ENCODE assay signal across 29 mouse cellular contexts in genomic region chr19:26871096-26871495, GRCm38 (mm10). TPM values are rescaled to one million over a fixed set of nuclear protein-coding genes. Genes with fewer than 3 reads are reported as not detected.
A peak's percentile ranks its signal among the peaks of the same experiment; 100 is the strongest.
DNase-seq lines count a peak whose midpoint lies in the region; ATAC-seq and TF ChIP-seq lines count a peak whose summit lies in the region.
"Had no signal": no experiment of that assay in that cellular context is flagged by ENCODE, and none has a peak within 500 bp of the region (broad histone marks: within the 10 kb centered on the region; RNA-seq: fewer than 3 reads in every experiment).

No protein-coding gene starts in this region.

- H3K4me1 ChIP-seq in hindbrain, embryonic 10.5 days (replicated peaks), result peaks cover 48% of the 10 kb centered on the region
- H3K4me1 ChIP-seq in hindbrain, postnatal 0 days (ENCODE audit: insufficient read depth, low read length), result 0 out of 2 replicates have a peak, but pooled peaks cover 11% of the 10 kb centered on the region
- peaks cover 24% of the 10 kb centered on the region for H3K4me1 ChIP-seq in midbrain, embryonic 15.5 days
- peaks cover 47% of the 10 kb centered on the region for H3K4me1 ChIP-seq in midbrain, embryonic 10.5 days
- H3K4me1 ChIP-seq: liver, embryonic 12.5 days had no signal

- H3K9ac ChIP-seq in hindbrain, postnatal 0 days (replicated peaks; ENCODE audit: low read length), result no peak overlapping the region
- no peak overlapping the region for H3K9ac ChIP-seq in midbrain, embryonic 15.5 days
- H3K9ac ChIP-seq: embryonic facial prominence, embryonic 12.5 days; forebrain, embryonic 15.5 days; heart, embryonic 12.5 days; limb, embryonic 12.5 days; liver, embryonic 12.5 days; lung, embryonic 15.5 days had no signal

- no peak overlapping the region for H3K4me3 ChIP-seq in hindbrain, embryonic 10.5 days
- H3K4me3 ChIP-seq in hindbrain, postnatal 0 days (ENCODE audit: low read length), result no peak overlapping the region
- H3K4me3 ChIP-seq in midbrain, embryonic 15.5 days, result no peak overlapping the region
- no peak overlapping the region for H3K4me3 ChIP-seq in midbrain, embryonic 10.5 days
- H3K4me3 ChIP-seq: embryonic facial prominence, embryonic 12.5 days; erythroblast, embryonic 14.5 days; forebrain, embryonic 15.5 days; heart, embryonic 12.5 days; limb, embryonic 12.5 days; liver, embryonic 12.5 days; lung, embryonic 15.5 days had no signal

- TF ChIP-seq CTCF in hindbrain, postnatal 0 days (IDR thresholded peaks at IDR 0.05; ENCODE audit: low read depth), result no peak

- no peaks in the 10 kb centered on the region for H3K36me3 ChIP-seq in hindbrain, embryonic 10.5 days
- H3K36me3 ChIP-seq in hindbrain, postnatal 0 days (ENCODE audit: insufficient read depth, low read length), result no peaks in the 10 kb centered on the region
- H3K36me3 ChIP-seq in midbrain, embryonic 15.5 days (replicated peaks), result no peaks in the 10 kb centered on the region
- H3K36me3 ChIP-seq in midbrain, embryonic 10.5 days, result no peaks in the 10 kb centered on the region
- H3K36me3 ChIP-seq: embryonic facial prominence, embryonic 12.5 days; forebrain, embryonic 15.5 days; heart, embryonic 12.5 days; limb, embryonic 12.5 days; liver, embryonic 12.5 days; lung, embryonic 15.5 days had no signal

- 0 out of 2 replicates have a peak, but pooled peaks cover 1% of the 10 kb centered on the region for H3K27me3 ChIP-seq in hindbrain, embryonic 10.5 days (ENCODE audit: insufficient read depth, poor library complexity, severe bottlenecking)
- H3K27me3 ChIP-seq in hindbrain, postnatal 0 days (ENCODE audit: insufficient read depth, low read length), result no peaks in the 10 kb centered on the region
- no peaks in the 10 kb centered on the region for H3K27me3 ChIP-seq in midbrain, embryonic 15.5 days (replicated peaks)
- peaks cover 4% of the 10 kb centered on the region; the same call in 1 of the 2 replicates for H3K27me3 ChIP-seq in midbrain, embryonic 10.5 days (ENCODE audit: low read depth, poor library complexity, severe bottlenecking)
- H3K27me3 ChIP-seq: CH12.LX; embryonic facial prominence, embryonic 12.5 days; forebrain, embryonic 15.5 days; heart, embryonic 12.5 days; limb, embryonic 12.5 days; liver, embryonic 12.5 days; lung, embryonic 15.5 days had no signal

- ATAC-seq in hindbrain, postnatal 0 days, result no peak
- ATAC-seq in midbrain, embryonic 15.5 days (replicated peaks), result no peak
- ATAC-seq: forebrain, embryonic 15.5 days; liver, embryonic 12.5 days had no signal

- no peaks in the 10 kb centered on the region for H3K9me3 ChIP-seq in hindbrain, embryonic 10.5 days
- no peaks in the 10 kb centered on the region for H3K9me3 ChIP-seq in hindbrain, postnatal 0 days (ENCODE audit: low read length)
- H3K9me3 ChIP-seq in midbrain, embryonic 15.5 days, result no peaks in the 10 kb centered on the region
- no peaks in the 10 kb centered on the region for H3K9me3 ChIP-seq in midbrain, embryonic 10.5 days (replicated peaks)
- H3K9me3 ChIP-seq: embryonic facial prominence, embryonic 12.5 days; forebrain, embryonic 15.5 days; heart, embryonic 12.5 days; limb, embryonic 12.5 days; liver, embryonic 12.5 days; lung, embryonic 15.5 days had no signal

- no peak for DNase-seq in hindbrain, embryonic 10.5 days (ENCODE audit: low spot score)
- no peak for DNase-seq in hindbrain, postnatal 0 days (ENCODE audit: low spot score)
- no peak for DNase-seq in midbrain, embryonic 10.5 days (ENCODE audit: low spot score)
- peak; percentile 50 for DNase-seq in mesoderm, embryonic 11.5 days (ENCODE audit: low read depth, low spot score)
- no peak for DNase-seq in cerebellum, postnatal 4 days (ENCODE audit: low spot score in 2 of 2)
- no peak for DNase-seq in urinary bladder, postnatal 4 days (ENCODE audit: low spot score in 2 of 2)
- no peak for DNase-seq in ovary, postnatal 14 days (ENCODE audit: low spot score)
- DNase-seq: adrenal gland, postnatal 36 days; cerebellum, adult 11-12 months; cerebellum, postnatal 14 days; gastrocnemius, postnatal 36 days; heart, postnatal 14 days; kidney, adult 18-20 months had no signal

- 43% methylated on average over 3 of the region's 3 CpGs for WGBS in hindbrain, embryonic 10.5 days
- 34% methylated on average over 3 of the region's 3 CpGs for WGBS in hindbrain, postnatal 0 days
- WGBS in midbrain, embryonic 15.5 days, result 49% methylated on average over 3 of the region's 3 CpGs
- WGBS in midbrain, embryonic 10.5 days, result 55% methylated on average over 3 of the region's 3 CpGs

- peak overlapping the region; percentile 35 for H3K27ac ChIP-seq in hindbrain, embryonic 10.5 days
- H3K27ac ChIP-seq in hindbrain, postnatal 0 days, result no peak overlapping the region
- H3K27ac ChIP-seq in midbrain, embryonic 15.5 days, result 0 out of 2 replicates have a peak overlapping the region, but pooled peaks have one; percentile 27
- H3K27ac ChIP-seq in midbrain, embryonic 10.5 days (replicated peaks), result no peak overlapping the region
- H3K27ac ChIP-seq: embryonic facial prominence, embryonic 12.5 days; liver, embryonic 12.5 days; stomach, postnatal 0 days had no signal

- H3K4me2 ChIP-seq in hindbrain, postnatal 0 days (ENCODE audit: low read depth, low read length), result no peak overlapping the region
- H3K4me2 ChIP-seq in midbrain, embryonic 15.5 days, result no peak overlapping the region
- H3K4me2 ChIP-seq: embryonic facial prominence, embryonic 12.5 days; forebrain, embryonic 15.5 days; heart, embryonic 12.5 days; limb, embryonic 12.5 days; liver, embryonic 12.5 days; lung, embryonic 15.5 days had no signal

RNA-seq across cellular contexts. Expression of gene Gm815, which starts 14.6 kb away (rescaled TPM):
- not detected in 2 replicates for polyA plus RNA-seq in hindbrain, embryonic 10.5 days (2016; fragmentation: Nextera tagmentation; extraction: Ambion mirVana)
- total RNA-seq in hindbrain, postnatal 0 days (2014; rRNA removed), result not detected in 2 replicates
- polyA plus RNA-seq in hindbrain, postnatal 0 days (2015; fragmentation: Nextera tagmentation; extraction: Ambion mirVana), result not detected in 2 replicates
- not detected in 2 replicates for polyA plus RNA-seq in midbrain, embryonic 15.5 days (2015; fragmentation: Nextera tagmentation; extraction: Ambion mirVana)
- polyA plus RNA-seq in midbrain, embryonic 10.5 days (2016; fragmentation: Nextera tagmentation; extraction: Ambion mirVana), result not detected in 2 replicates
- total RNA-seq: adrenal gland, postnatal 36 days; CH12.LX; gastrocnemius, postnatal 36 days; heart, postnatal 14 days; layer of hippocampus, postnatal 10 days; MEL; midbrain, postnatal 0 days had no signal
- polyA plus RNA-seq: embryonic facial prominence, embryonic 12.5 days; erythroblast, embryonic 14.5 days; forebrain, embryonic 15.5 days; heart, embryonic 12.5 days; large intestine, adult 2 months; limb, embryonic 12.5 days; liver, embryonic 12.5 days; lung, embryonic 15.5 days; midbrain, postnatal 0 days; stomach, postnatal 0 days; thymus, postnatal 0 days; urinary bladder, adult 2 months had no signal

Comparison
In these comparisons a context has a peak if more than half of its experiments do, and no peak if none do; other contexts are left out.
1. H3K27ac ChIP-seq: peak in hindbrain, embryonic 10.5 days (single experiment) and midbrain, embryonic 15.5 days (single experiment); none in hindbrain, postnatal 0 days (single experiment) and midbrain, embryonic 10.5 days (single experiment).